Mouse (Mus musculus): ENCODE results near the gene Gm38392. TPM values are rescaled to one million over a fixed set of nuclear protein-coding genes. Genes with fewer than 3 reads are reported as not detected.

The Gm38392 gene
- polyA plus RNA-seq, 1 experiment from 2014 or later, result 0.35 TPM

DNA sequence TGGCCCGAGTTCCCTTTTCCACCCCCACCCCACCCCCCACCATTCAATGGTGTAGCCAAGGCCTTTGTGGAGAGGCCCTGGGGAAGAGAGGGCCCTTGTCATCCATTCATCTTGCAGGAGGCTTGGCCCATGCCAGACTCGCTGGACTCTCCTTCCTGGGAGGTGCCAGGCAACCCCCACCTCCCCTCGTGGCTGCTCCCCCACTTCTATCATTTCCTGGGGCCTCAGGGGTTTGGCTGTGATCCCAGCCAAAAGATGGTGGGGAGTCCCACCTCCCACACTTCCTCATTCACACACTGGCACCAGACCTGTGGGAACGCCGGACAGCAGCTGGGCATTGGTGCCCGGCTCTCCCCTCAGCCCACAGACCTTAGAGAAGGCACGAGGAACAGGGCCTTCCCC, 54.7 kb downstream of the Gm38392 start:
- Histone ChIP-seq H3K4me2 (no peak overlapping the region), H3K9me3 (no peaks in the 10 kb centered on the region), H3K36me3 (no peaks in the 10 kb centered on the region), H3K4me1 (no peaks in the 10 kb centered on the region), H3K4me3 (no peak overlapping the region), H3K27me3 (peaks cover 72% of the 10 kb centered on the region), H3K9ac (no peak overlapping the region), H3K27ac (no peak overlapping the region)
- whole genome bisulfite sequencing, result 53% methylated on average over 7 of the region's 7 CpGs
- ATAC-seq (ENCODE audit: borderline replicate concordance, extremely low read depth, low FRiP score, low TSS enrichment), result no peak

DNA sequence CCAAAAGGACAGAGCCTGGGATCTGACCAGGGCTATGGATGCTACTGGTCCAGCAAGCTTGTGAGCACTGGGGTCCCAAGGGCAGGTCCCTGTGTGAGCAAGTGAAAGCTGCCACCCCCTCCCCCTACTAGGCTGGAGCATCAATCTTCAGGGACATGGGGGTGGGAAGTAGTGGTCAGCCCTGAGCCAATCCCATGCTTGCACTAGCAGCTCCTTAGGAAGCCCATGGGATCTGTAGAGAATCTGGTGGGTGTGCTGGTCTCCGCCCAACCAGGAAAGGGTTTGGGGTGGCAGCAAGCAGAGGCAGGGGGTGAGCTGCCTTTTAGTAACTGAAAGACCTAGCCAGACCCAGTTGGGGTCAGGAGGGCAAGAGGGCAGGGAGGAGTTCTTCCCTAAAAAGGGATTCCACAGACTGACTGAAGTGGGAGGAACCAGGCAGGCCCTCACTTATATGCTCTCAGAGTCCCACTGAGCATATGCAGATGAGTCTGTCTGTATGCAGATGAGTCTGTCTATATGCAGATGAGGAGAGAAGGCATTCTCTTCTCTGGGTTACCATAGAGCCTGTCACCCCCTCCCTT, 55.9 kb downstream of the Gm38392 start:
- H3K4me2 ChIP-seq, result no peak overlapping the region
- no peak for ATAC-seq (ENCODE audit: borderline replicate concordance, extremely low read depth, low FRiP score, low TSS enrichment)
- H3K27ac ChIP-seq, result no peak overlapping the region
- no peaks in the 10 kb centered on the region for H3K4me1 ChIP-seq
- H3K36me3 ChIP-seq, result no peaks in the 10 kb centered on the region
- no peak overlapping the region for H3K4me3 ChIP-seq
- no peaks in the 10 kb centered on the region for H3K9me3 ChIP-seq
- peaks cover 60% of the 10 kb centered on the region for H3K27me3 ChIP-seq
- no peak overlapping the region for H3K9ac ChIP-seq
- WGBS, result 37% methylated on average over 1 of the region's 1 CpGs

DNA sequence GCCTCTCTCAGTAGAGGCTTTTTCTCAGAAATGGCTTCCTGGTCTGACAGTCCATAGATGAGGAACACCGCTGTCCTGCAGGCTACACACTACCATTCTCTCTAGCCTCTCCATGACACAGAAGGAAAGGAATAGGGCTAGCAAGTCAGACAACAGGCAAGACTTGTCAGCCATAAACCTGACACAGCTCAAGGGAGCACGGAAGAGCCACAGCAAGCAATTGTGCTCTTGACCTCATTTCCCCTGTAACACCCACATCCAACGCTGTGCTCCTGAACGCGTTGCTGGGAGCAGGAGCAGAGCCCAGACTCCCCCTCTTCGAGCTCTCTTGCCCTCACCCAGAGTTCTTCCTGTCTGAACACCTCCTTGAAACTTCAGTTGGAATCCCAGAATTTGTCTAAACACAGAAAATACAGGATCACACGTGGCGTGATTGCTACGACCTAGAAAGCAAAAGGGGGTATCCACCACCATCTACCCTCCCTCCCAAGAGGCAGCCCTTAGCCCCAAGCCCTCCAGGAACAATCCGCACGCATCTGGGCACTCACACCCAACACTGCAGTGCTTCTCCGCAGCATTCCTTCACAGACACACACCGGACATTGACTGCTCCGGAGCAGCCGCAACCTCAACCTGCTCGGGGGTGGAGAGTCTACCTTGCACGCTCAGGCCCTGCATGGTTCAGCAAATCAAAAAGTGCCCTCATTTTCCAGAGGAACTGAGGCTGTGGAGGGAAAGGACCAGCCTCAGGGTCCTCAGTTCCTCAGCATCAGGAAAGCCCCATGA, 56.6 kb downstream of the Gm38392 start:
- H3K4me2 ChIP-seq, result no peak overlapping the region
- H3K4me1 ChIP-seq, result no peaks in the 10 kb centered on the region
- H3K9ac ChIP-seq, result no peak overlapping the region
- WGBS, result 31% methylated on average over 17 of the region's 17 CpGs
- no peak overlapping the region for H3K27ac ChIP-seq
- no peaks in the 10 kb centered on the region for H3K36me3 ChIP-seq
- ATAC-seq (ENCODE audit: borderline replicate concordance, extremely low read depth, low FRiP score, low TSS enrichment), result no peak
- H3K4me3 ChIP-seq, result no peak overlapping the region
- peaks cover 55% of the 10 kb centered on the region for H3K27me3 ChIP-seq
- H3K9me3 ChIP-seq, result no peaks in the 10 kb centered on the region

DNA sequence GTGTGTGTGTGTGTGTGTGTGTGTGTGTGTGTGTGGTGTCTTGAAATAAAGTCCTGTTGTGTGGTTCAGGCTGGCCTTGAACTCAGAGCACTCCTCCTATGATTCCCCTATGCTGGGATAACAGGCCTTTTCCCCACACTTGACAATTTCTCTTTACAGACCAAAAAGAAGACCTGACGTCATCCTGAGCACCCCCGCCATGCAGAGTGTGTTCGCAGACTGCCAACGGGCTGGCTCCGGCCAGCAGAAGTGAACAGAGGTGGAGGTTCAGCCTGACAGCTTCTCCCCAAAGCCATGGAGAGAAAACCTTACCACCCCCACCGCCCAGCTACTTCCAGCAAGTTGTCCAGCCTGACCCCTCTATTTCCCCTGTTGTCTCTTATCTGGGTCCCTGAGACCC, 57.5 kb downstream of the Gm38392 start:
- peaks cover 51% of the 10 kb centered on the region for H3K27me3 ChIP-seq
- H3K36me3 ChIP-seq, result no peaks in the 10 kb centered on the region
- 73% methylated on average over 6 of the region's 6 CpGs for WGBS
- H3K9ac ChIP-seq, result no peak overlapping the region
- H3K4me2 ChIP-seq, result no peak overlapping the region
- H3K27ac ChIP-seq, result no peak overlapping the region
- no peaks in the 10 kb centered on the region for H3K4me1 ChIP-seq
- H3K9me3 ChIP-seq, result no peaks in the 10 kb centered on the region
- H3K4me3 ChIP-seq, result no peak overlapping the region
- ATAC-seq (ENCODE audit: borderline replicate concordance, extremely low read depth, low FRiP score, low TSS enrichment), result no peak

DNA sequence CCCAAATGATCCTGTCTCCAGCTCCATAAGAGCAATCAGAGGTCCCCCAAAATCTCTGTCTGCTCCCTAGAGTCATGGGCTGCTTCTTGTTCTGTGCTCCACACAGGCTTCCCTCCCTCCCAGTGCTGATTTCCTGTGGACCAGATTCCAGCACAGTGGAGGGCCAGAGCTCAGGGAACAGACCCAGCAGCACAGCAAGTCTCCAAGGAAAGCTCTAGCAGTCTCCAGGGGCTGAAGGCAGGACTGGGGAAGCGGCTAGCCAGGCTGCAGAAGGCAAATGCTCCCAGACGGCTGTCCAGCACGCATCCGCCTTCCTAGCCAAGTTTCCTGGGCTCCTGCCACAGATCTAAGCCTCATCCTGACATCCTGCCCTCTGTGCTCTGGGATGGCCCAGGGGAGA, 58.1 kb downstream of the Gm38392 start:
- no peak overlapping the region for H3K9ac ChIP-seq
- H3K9me3 ChIP-seq, result no peaks in the 10 kb centered on the region
- H3K4me2 ChIP-seq, result no peak overlapping the region
- 50% methylated on average over 4 of the region's 4 CpGs for WGBS
- no peak overlapping the region for H3K4me3 ChIP-seq
- peaks cover 50% of the 10 kb centered on the region for H3K27me3 ChIP-seq
- no peaks in the 10 kb centered on the region for H3K4me1 ChIP-seq
- H3K36me3 ChIP-seq, result no peaks in the 10 kb centered on the region
- no peak for ATAC-seq (ENCODE audit: borderline replicate concordance, extremely low read depth, low FRiP score, low TSS enrichment)
- no peak overlapping the region for H3K27ac ChIP-seq

DNA sequence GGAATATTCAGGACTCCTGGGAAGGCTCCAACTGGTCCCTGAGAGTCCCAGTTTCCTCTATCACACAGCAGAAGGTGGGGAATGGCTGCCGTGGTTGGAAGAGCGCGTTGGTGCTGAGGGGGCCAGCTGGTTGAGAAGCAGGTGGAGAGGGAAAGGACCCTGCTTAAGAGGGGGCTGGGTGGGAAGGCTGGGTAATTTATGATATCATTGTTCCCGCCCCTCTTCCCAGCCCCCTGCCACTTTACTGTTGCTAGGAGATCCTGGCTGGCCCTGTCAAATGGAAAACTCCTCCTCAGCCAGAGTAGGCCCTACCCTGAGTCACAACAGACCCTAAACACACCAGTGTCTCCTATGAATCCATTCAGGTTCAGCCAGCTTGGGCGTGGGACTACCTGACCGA, 59.0 kb downstream of the Gm38392 start:
- Histone ChIP-seq H3K36me3 (no peaks in the 10 kb centered on the region), H3K27ac (no peak overlapping the region), H3K9me3 (no peaks in the 10 kb centered on the region), H3K4me2 (no peak overlapping the region), H3K9ac (no peak overlapping the region), H3K27me3 (peaks cover 47% of the 10 kb centered on the region), H3K4me1 (no peaks in the 10 kb centered on the region), H3K4me3 (no peak overlapping the region)
- WGBS, result 35% methylated on average over 6 of the region's 6 CpGs
- no peak for ATAC-seq (ENCODE audit: borderline replicate concordance, extremely low read depth, low FRiP score, low TSS enrichment)

DNA sequence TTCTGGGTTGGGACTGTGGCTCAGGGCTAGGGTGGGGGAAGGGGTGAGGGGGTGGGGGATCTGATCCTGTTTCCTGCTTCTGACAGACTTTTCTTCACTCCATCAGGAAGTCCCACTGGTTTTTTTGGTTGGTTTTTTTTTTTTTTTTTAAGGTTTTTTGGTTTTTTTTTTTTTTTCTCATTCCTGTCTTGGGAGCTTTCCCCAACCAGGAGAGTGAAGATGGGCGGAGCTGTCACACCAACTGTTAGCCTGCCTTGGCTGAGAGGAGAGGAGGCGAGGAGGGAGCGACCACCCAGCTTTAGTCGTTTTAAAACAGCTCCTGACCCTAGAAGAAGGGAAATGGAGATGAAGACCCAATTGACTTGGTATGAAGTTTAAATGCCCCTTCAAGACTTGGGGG, 59.8 kb downstream of the Gm38392 start:
- Histone ChIP-seq H3K4me1 (no peaks in the 10 kb centered on the region), H3K9me3 (no peaks in the 10 kb centered on the region), H3K4me3 (no peak overlapping the region), H3K9ac (no peak overlapping the region), H3K27ac (no peak overlapping the region), H3K4me2 (no peak overlapping the region), H3K27me3 (peaks cover 47% of the 10 kb centered on the region), H3K36me3 (no peaks in the 10 kb centered on the region)
- WGBS, result 17% methylated on average over 4 of the region's 4 CpGs
- no peak for ATAC-seq (ENCODE audit: borderline replicate concordance, extremely low read depth, low FRiP score, low TSS enrichment)

DNA sequence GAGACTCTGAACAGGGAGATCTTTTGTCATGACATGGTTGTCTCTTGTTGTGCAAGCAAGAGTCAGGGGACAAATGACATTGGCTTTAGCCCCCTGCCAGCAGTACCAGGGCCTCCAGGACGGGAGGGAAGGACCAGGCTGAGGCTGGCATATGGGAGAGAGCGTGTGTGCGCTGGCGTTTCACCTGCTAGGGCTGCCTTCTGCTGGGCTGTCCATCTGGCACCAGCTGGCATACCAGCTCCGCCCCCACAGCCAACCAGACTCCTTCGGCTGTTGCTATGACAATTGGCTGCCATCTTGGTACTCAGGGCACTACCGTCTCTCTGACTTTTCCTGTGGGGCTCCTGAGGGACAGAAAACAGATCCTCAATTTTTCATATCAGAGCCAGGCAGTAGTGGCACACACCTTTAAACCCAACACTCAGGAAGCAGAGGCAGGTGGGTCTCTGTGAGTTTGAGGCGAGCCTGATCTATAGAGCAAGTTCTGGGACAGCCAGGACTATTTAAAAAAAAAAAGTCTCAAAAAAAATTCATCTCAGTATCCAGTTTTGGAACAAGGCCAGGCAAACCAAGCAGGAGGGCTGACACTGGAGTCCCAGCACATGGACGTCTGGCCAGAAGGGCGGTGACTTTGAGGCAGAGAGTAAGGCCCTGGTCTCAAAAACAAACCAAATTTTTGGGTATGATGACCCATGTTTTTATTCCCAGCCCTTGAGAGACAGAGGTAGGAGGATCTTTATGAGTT, 60.7 kb downstream of the Gm38392 start:
- Histone ChIP-seq H3K4me3 (no peak overlapping the region), H3K4me2 (no peak overlapping the region), H3K9me3 (no peaks in the 10 kb centered on the region), H3K27me3 (peaks cover 54% of the 10 kb centered on the region), H3K4me1 (no peaks in the 10 kb centered on the region), H3K27ac (no peak overlapping the region), H3K36me3 (no peaks in the 10 kb centered on the region), H3K9ac (no peak overlapping the region)
- no peak for ATAC-seq (ENCODE audit: borderline replicate concordance, extremely low read depth, low FRiP score, low TSS enrichment)
- WGBS, result 80% methylated on average over 10 of the region's 10 CpGs

DNA sequence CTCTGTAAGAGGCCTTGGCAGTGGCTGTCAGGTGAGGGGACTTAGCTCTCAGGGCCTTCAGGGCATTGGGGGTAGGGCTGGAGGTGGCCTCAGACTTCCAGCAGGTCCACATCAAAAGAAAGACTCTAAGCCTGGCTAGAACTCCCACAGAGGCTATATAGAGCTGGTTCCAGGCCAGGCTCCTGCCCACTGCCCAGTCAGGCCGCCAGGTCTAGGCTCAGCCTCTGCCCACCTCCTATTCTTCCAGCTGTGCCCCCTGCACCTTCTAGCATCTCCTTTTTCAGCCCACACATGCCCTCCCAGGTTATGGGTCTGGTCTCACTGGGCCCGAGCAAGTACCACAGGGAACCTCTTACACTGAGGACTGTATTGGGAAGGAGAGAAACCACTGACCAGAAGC, 62.1 kb downstream of the Gm38392 start:
- no peak overlapping the region for H3K9ac ChIP-seq
- no peak overlapping the region for H3K4me2 ChIP-seq
- no peaks in the 10 kb centered on the region for H3K4me1 ChIP-seq
- H3K27ac ChIP-seq, result no peak overlapping the region
- peaks cover 54% of the 10 kb centered on the region for H3K27me3 ChIP-seq
- H3K9me3 ChIP-seq, result no peaks in the 10 kb centered on the region
- no peak for ATAC-seq (ENCODE audit: borderline replicate concordance, extremely low read depth, low FRiP score, low TSS enrichment)
- no peaks in the 10 kb centered on the region for H3K36me3 ChIP-seq
- WGBS, result 66% methylated on average over 2 of the region's 2 CpGs
- H3K4me3 ChIP-seq, result no peak overlapping the region

DNA sequence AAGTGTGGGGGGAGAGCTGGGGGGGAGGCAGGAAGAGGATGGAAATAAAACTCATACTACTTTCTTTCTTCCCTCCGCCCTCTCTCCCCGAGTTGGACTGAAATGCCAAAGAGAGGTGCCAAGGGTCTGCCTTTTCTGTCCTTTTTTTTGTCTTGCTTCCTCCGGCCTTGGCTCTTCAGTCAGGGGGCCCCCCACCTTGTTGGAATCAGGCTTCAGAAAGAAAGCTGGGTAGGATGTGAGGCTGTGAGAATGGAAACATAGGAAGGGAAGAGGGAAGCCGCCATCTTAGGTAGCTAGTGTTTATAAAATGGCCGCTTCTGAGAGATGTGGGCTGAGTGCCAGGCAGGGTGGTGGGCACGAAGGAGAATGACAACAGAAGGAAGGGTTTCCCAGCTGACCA, 64.6 kb downstream of the Gm38392 start:
- H3K9ac ChIP-seq, result no peak overlapping the region
- H3K4me3 ChIP-seq, result no peak overlapping the region
- no peaks in the 10 kb centered on the region for H3K9me3 ChIP-seq
- WGBS, result 73% methylated on average over 6 of the region's 6 CpGs
- H3K27me3 ChIP-seq, result peaks cover 65% of the 10 kb centered on the region
- no peak overlapping the region for H3K27ac ChIP-seq
- no peaks in the 10 kb centered on the region for H3K36me3 ChIP-seq
- H3K4me1 ChIP-seq, result no peaks in the 10 kb centered on the region
- no peak for ATAC-seq (ENCODE audit: borderline replicate concordance, extremely low read depth, low FRiP score, low TSS enrichment)
- H3K4me2 ChIP-seq, result no peak overlapping the region

DNA sequence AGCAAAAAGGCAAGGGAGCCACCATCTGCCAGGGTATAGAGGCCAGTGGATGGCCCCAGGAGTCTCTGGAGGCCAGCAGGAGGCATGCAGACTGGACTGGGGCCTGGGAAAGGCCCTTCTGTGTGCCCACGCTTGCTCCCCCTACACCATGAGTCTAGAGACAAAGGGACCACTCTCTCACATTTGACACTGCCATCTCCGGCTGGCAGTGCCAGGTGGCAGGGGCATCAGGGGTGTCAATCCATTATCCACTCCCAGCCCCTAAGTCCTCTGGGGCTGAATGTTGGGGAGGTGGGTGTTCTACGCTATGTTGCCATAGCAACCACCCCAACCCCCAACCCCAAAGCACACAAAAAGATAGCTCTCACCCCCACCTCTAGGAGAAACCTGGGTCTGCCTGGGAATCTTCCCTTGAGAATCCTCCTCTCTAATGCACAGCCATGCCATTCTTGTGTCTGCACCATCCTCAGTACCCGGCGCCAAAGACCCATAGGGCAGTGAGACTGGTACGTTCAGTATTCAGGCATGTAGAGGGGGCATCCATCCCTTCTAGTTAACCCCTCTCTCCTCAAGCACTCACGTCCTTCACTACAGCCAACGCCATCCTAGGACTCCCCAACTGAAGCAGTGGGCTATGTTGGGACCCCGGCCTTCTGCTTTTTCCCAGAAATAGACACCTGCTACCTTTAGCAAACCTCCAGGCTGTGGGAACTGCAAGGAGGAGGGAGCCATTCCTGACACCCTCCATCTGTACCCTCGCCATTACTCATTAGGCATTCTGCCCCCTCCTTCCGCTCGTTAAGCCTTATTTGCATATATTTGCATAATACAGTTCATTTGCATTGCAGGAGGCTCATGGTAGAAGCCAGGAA, 65.3 kb downstream of the Gm38392 start:
- no peaks in the 10 kb centered on the region for H3K4me1 ChIP-seq
- H3K9ac ChIP-seq, result no peak overlapping the region
- WGBS, result 48% methylated on average over 12 of the region's 12 CpGs
- no peaks in the 10 kb centered on the region for H3K36me3 ChIP-seq
- ATAC-seq (ENCODE audit: borderline replicate concordance, extremely low read depth, low FRiP score, low TSS enrichment), result no peak
- H3K27ac ChIP-seq, result no peak overlapping the region
- no peak overlapping the region for H3K4me3 ChIP-seq
- no peaks in the 10 kb centered on the region for H3K9me3 ChIP-seq
- H3K27me3 ChIP-seq, result peaks cover 72% of the 10 kb centered on the region
- H3K4me2 ChIP-seq, result no peak overlapping the region
